Mouse (Mus musculus): ENCODE results near the gene Wbp2.

DNA sequence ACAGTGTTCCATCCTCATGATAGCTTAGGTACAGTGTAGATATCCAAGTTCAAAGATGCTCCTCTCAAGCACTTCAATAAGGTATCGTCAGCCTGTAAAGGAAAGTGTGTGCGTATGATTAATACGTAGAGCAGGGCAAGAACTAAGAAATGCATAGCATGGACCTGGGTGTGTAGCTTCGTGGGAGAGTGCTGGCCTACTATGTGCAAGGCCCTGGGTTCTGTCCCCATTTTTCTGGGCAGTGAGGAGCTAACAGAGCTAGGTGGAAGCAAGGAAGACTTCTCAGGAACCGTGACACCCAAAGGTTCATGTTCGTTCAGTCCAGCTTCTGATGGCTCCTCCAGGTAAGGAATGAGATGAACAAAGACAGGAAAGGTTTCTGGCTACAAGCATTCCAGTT is 41.6 kb downstream of the Wbp2 start:
- TF ChIP-seq TAL1 (IDR thresholded peaks at IDR 0.05; ENCODE audit: low read length) (no peak), GATA1 (IDR thresholded peaks at IDR 0.05; ENCODE audit: low read length) (no peak)

Measured in erythroblast, embryonic 14.5 days (primary cell).